Mouse (Mus musculus) adrenal gland (tissue): ENCODE results near the gene Tubgcp5.

ENCODE experiments used
- intact Hi-C: fragments of 180-260 bp; cut with DNase I; formaldehyde crosslinking; loops from one replicate; pipeline ENCODE4 v1.15.1; 2025
- long read RNA-seq, 2 experiments: library from polyadenylated mRNA; unstranded; transcript quantifications; one replicate each; pipeline ENCODE4 v2.0.0; 2020; ENCODE audit warnings: borderline replicate concordance in 1 of 2; ENCODE audit not compliant: insufficient replicate concordance in 1 of 2

Gene Tubgcp5
- long read RNA-seq, experiment 1, partial matches to known transcripts, result 3 of 3 reads
- long read RNA-seq, experiment 1, other reads (novel, unspliced or antisense), result 0 of 3 reads
- long read RNA-seq, experiment 2, partial matches to known transcripts, result 3 of 7 reads
- long read RNA-seq, experiment 2, other reads (novel, unspliced or antisense), result 3 of 7 reads

DNA sequence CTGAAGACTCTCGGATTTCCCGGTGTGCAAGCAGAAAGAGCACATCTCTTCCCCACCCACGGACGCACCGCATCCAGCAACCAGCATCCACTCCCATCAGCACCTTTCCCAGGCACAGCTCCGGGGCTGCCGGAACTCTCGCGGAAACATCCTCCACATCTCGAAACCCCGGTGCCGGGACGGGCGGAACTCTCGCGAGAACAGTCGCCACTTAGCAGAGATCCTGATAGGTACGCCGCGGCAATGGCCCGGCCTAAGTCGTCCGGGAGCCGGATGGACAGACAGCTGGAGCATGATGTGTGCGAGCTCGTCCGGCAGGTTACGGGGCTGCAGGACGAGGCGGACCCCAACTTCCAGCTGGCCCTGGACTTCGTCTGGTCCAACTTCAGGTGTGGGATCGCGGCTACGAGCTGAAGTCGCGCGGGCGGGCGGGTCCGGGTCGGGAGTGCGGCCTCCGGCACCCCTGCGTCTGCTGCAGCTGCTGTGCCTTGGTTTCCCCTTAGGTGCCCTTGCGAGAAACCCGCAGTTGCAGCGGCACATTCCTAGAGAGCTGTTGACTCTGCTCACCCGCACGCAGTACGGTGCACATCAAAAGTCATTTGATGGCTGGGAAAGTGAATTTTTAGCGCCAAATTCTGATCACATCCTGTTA, at the start of gene Tubgcp5:
Tubgcp5 (plus strand) TSS at position 203 of the 652 bp plus-strand sequence.
- intact Hi-C loops, result loop anchor here (10.0 kb wide), 1 partner anchor 251 kb away; no protein-coding TSS in a partner anchor

DNA sequence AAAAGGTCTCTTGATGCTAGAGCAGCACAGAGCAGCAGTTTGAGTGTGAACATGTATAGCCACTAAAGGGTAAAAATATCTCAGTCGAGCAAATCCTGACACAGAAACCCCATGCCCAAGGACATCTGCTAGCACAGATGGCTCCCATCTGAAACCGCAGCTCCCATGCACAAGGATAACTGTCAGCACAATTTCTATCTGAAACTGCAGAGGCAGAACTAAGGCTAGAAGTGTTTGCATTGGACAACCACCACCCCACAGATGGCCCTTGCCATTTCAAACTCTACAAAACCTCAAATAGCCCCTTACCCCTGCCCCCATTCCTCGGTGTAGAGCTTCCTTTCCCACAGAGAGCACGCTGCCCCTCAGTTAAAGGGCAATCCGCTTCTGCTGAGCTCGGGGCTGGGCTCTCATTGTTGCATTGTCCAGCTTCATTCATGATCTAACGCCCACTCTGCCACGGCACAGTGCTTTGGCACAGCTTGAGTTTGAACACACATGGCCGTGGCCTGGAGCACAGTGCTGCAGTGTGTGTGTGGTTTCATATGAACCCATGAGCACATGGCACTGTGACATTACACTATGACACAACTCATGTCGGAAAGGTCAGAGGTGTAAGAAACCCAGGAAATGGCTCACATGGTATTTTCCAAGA, 49.3 kb upstream of the Tubgcp5 start:
- intact Hi-C loops, result no loop called here

DNA sequence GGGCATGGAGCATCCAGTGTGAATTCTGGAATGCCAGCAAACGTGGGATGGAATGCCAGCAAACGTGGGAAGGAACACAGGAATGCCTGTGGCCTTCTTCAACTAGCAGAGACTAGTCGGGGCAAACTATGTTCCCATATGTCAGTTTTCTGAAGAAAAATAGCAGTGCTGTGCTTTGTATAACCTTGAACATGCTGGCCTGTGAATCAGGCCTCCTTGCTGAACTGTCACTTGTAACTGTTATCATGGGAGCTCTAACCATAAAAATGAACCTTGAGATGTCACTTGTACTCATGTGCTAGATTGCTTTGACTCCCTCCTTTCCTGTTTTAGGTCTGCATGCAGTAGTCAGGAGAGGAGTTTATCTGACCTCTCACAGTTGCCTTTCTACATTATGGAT, 43.1 kb upstream of the Tubgcp5 start:
- intact Hi-C loops, result no loop called here

DNA sequence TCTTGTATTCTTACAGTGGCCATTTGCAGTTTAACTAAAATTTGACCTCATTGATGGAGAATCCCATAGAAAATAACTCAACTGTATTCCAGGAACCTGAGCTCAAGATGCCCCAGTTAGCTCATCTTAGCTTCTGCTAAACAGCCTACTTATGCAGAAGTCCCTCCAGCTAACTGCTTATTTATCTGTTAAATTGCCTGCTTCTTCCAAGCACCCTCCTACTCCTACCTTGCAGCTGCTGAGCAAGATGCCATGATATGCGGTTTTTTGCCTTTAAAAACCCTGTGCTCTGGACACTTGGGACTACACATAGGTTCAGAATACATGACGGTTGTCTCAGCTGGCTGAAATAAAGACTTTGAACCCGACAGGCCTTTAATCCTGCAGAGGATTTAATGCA, 34.6 kb upstream of the Tubgcp5 start:
- intact Hi-C loops, result no loop called here

DNA sequence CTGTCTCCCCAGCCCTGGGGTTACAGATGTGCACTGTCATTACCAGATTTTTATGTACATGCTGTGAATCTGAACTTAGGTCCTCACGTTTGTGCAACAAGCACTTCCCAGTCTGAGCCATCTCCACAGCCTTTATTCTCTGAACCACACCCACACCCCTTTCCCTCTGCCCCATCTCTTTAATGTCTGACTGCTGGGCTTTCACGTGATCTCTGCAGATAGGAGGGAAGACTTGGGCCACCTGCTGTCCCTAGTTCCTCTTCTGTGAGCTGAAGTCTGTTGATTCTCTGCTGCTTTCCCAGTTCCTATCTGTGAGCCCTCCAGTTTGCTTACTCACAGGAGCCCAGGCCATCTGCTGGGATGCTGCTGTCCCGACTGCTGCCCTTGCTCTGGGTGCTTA, 26.0 kb upstream of the Tubgcp5 start, which contains the start of gene Siglech:
Siglech (plus strand) TSS at position 253 of the 400 bp plus-strand sequence.
- intact Hi-C loops, result no loop called here

DNA sequence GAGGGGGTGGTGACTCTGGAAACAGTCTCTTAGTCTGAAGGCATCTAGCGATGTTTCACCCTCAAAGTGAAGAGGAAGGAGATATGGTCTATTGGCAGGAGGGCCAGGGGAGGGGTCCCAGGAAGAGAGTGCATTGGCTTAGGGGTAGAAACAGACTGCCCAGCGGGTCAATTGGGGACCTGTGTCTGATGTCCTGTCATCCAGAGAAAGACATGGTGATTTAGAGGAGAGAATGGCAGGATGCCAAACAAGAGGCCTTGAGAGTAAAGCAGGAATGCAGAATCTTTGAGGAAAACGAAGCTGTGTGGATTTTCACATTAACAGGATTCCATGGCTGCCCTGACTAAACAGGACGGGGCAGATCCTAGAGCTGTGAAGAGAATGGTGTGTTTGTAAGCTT, 13.9 kb upstream of the Tubgcp5 start:
- intact Hi-C loops, result no loop called here

DNA sequence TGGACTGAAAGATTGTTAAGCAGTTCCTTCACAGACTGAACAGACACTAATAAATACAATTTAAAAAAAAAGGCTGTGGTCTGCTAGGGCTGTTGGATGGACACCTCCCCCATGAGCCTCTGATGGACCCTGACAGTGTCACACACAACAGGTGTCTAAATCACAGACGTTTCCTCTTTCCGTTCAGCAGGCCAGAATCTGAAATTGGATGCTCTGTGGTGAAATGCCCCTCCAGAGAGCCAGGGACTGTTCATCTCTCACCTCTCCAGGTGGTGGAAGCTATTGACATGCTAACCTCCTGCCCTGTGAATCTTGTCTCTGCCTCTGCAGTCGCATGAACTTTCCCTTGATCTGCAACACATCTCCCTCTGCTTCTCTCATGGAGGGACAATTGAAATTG, 11.5 kb upstream of the Tubgcp5 start:
- intact Hi-C loops, result no loop called here

DNA sequence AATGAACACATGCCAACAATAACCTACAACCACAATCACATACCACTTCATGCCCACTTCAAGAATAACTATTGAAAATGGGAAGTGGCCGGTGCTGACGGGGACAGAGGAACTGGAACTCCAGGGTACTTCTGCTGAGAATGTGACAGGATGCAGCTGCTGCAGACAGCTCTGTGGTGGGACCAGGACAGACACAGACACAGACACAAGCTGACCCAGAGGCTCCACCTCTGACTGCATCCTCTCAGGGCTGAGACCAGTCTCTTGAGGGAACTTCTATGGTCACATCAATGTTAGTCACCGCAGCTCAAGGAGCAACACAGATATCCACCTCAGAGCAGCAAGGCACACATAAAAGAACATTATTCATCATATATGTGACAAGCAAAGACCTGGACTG, 9.4 kb upstream of the Tubgcp5 start:
- intact Hi-C loops, result no loop called here

DNA sequence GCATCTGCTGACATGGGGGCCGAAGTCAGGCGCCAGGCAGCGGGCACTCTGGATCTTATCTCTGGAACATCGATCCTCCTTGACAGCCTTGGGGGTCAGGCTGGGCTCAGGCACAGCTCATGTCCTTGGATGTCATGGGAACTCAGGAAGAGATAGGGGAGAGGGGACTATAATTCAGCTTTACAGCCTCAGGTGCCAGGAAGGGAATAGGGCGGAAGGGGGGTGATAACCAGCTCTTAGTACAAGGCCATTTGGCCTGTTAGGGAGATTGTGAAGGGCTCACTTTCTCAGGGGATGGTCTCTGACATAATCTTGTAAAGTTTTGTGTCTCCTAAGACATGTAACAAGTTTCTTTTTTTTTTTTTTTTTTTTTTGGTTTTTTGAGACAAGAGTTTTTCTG, 3.4 kb upstream of the Tubgcp5 start:
- intact Hi-C loops, result loop anchor here (10.0 kb wide), 1 partner anchor 254 kb away; no protein-coding TSS in a partner anchor

DNA sequence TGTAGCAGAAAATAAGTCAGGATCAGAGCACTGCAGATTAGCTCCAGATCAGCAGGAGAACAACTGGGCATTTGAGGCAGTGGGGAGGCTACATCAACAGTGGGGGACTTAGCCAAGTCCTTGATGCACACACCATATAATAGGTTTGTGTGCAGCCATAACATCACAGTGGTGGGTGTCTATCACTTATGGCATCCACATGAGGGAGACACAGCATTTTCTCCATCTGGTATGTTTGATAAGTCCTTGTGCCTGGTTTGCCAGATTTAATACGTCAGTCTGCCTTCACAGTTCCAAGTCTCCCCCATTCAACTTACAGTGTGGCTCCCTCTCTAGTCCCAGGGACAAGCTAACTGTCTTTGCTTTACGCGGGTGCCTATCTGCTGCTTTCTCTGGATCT, 1.7 kb upstream of the Tubgcp5 start:
- intact Hi-C loops, result loop anchor here (10.0 kb wide), 1 partner anchor 253 kb away; no protein-coding TSS in a partner anchor

DNA sequence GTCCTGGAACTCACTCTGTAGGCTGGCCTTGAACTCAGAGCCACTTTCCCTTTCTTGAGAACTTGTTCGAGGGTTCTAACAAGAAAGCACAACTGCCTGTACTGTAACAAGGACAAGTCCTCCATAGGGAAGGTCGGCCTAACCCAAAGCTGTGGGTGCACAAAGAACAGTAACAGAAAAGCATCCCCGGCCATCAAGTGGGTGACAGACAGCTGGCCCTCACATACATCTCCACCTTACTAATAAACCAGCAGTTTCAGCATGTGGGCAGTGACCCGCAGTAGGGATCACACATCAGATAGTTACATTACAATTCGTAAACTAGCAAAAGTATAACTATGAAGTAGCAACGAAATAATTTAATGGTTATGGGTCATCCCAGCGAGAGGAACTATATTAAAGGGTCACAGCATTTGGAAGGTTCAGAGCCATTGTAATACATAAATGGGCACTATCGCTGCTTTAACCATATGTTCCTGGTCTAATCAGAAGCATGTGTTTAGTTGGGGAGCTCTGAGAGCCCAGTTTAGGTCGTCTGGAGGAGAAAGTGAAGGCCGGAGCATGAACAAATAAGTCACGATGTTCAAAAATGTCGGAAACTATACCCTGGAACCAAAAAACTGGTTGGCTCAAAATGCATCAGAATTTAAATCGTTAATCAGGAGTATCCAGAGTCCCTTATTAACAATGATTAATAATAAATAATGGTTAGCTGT, 560 bp upstream of the Tubgcp5 start:
- intact Hi-C loops, result loop anchor here (10.0 kb wide), 1 partner anchor 251 kb away; no protein-coding TSS in a partner anchor

DNA sequence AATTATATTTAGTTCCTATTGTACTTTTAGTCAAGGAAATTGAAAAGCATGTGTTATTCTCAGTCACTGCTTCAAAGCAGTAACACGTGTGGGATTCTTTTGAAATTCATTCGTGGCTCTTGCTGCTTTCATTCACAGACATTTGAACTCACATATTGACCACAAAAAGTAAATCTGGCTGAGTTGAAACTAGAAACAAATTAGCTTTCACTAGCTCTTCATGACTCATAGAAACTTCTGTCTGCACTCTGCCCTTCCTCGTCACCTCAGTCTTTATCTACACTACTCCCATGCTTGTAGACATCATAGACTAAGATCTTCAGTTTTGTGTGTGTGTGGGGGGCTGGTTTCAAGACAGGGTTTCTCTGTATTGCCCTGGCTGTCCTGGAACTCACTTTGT, 6.0 kb downstream of the Tubgcp5 start:
- intact Hi-C loops, result loop anchor here (10.0 kb wide), 2 partner anchors 245 to 385 kb away; no protein-coding TSS in a partner anchor

DNA sequence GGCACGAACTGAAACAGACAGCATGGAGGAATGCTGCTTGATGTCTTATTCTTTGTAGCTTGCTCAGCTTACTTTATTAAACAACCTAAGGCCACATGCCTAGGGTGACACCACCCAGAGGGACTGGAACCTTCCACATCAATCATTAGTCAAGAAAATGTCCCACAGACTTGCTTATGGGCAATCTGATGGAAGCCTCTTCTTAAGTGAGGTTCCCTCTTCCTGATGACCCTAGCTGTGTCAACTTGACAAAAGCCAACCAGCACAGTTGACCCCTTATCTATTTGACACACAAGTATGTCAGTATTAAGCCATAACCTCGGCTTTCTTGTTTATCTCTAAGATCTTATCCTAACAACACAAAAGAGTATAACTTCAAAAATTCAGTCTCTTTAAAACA, 16.0 kb downstream of the Tubgcp5 start:
- intact Hi-C loops, result loop anchor here (10.0 kb wide), 1 partner anchor 375 kb away; no protein-coding TSS in a partner anchor

DNA sequence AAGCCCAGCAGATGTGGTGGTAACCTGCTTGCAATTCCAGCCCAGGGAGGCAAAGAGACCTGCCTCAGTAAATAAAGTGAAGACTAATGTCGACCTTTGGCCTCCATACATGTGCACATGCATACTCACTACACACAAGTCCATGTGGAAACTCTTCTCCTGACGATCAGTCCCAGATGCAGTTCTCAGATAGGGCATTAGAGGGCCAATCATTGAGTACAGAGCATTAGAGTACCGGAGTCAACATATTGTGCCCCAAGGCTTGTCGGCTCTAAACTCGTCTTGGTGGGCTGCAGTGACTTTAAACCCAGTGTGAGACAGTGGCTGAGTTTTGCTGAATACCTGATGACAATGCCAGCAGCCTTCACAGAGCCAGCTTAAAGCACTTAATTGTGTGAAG, 30.5 kb downstream of the Tubgcp5 start:
- intact Hi-C loops, result loop anchor here (5.0 to 10.0 kb wide), 2 partner anchors 68 to 350 kb away; no protein-coding TSS in a partner anchor

DNA sequence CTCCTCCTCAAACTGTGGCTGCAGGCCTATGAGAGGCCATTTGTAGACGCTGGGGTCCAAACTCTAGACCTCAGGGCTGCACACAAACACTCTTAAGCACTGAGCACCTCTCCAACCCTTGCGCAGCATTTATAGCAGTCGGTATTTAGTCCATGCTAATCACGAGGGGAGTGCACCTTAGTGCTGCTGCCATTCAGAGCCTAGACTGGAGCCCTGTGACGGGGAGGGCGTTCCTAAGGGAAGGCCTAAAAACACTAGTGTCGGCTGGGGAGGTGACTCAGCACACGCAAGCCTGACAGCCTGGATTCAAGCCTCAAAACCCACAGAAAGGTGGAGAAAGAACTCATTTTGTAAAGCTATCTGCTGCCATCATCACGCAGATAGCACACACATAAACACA, 33.6 kb downstream of the Tubgcp5 start:
- intact Hi-C loops, result loop anchor here (10.0 kb wide), 1 partner anchor 347 kb away; no protein-coding TSS in a partner anchor

DNA sequence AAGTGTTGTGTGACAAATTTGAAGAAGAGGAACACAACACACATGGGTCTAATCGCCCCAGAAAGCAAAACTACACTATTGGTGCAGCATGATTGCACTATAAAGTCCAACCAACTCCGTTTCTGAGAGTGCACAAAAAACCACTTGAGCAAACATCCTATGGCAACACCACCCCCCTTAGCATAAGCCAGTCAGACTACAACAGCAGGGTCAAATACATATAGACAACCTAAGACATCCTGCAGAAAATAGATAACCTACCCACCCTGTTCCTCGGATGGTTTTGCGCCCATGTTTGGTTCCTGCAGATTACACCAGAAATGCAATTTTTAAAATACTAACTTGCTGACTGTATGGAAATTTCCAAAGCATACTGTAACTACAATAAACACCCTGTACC, 42.9 kb downstream of the Tubgcp5 start:
- intact Hi-C loops, result no loop called here

DNA sequence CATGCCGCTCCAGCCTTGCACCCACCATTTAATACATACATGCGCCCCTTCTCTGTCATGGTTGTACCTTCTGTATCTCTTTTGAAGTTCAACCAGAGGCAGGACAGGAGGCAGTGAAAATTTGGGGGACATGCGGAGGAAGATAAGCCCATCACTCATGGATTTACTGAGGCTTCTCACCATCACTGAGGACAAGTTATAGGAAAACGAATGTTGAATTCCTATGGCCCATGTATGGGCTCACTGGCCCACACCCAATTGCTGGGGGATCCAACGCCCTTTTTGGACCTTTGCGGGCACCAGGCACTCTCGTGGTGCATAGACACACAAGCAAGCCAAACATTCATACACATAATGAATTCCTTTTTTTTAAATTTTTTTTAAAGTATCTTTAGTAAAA, 47.5 kb downstream of the Tubgcp5 start, which contains the start of gene Cyfip1:
Cyfip1 (plus strand) TSS at position 301 of the 400 bp plus-strand sequence.
- intact Hi-C loops, result no loop called here

DNA sequence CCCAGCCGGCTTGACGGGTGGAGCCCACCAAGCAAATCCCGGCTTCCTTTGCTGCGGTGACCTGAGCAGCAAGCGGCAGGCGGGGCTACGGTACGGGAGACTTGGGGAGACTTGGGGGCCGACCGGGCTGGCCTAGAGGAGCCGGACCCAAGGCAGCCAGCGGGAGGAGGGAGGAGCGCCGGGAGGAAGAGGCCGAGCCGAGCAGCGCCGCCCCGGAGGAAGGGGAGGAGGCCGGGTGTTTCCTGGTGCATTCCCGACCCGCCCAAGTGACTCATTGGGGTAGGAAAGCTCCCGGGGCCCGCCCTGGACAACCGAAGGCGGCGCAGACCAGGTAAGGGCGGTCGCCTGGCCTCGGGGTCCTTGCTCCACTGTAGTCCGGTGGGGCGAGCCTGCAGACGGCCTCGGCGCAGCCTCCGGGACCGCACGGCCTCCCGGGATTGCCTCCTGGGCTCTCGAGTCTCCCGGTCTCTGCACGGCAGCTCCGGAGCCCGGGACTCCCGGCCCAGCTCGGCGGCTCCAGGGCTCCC, 48.1 kb downstream of the Tubgcp5 start:
- intact Hi-C loops, result no loop called here

DNA sequence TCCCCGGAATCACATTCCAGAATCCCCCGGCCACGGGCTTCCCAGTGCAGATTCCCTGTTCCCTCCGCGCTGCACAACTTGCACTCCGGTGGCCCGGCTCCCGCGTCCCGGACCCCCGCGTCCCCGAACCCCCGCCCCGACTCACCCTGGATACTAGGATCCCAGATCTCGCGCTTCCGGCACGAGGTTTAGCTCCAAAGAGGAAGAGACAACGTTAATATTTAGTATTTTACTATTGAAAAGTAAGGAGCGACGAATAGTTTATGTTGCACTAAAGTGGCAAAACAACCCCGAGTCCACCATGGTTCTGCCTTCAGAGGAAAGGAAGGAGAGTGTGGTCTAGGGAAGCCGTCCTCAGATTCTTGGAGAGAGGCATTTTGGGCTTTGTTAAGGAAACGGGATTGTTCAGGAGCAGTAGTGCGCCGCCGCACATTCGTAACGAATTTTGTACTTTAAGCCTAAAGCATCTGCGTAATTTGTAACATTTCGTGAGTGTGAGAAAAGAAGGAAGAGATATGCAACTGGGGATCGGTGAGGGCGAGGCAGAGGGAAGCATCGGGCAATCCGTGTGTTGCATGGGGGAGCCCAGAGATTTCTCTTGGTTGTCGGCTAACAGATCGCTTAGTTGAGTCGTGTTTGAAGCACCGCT, 48.7 kb downstream of the Tubgcp5 start:
- intact Hi-C loops, result no loop called here

DNA sequence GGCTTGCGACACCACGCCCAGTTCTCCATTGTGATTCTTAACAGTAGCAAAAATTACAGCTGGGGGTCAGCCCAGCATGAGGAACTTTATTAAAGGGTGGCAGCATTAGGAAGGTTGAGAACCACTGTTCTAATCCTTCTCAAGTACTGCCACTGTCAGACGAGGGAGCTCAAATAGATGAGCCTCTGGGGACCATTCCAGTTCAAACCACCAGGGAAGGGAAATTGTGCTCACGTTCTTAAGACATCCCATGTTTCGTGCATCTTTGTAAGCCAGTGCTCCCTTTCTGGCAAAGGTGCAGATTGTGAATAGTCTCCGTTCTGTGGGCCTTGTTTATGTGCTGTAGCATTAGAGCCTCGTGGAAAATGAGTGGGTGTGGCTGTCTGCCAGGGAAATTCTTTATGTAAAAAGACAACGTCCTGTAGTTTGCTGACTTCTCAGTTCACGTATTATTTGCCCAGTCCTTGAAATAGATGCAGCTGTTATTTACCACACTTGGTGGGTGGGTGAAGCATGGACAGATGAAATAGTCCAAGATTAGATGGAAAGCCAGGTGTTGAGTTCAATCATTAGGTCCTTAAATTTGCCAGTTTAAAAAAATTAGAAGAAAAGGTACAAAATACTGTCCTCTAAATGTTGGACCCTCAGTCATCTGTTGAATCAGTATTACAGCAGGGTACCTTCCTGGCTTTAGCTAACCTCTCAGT, 52.8 kb downstream of the Tubgcp5 start:
- intact Hi-C loops, result no loop called here
